Mouse (Mus musculus) right cerebral cortex, postnatal 14 days (tissue): Measurements from ENCODE around the gene Cep72.
"Not testable (repeated sequence)": the region's sequence is repeated elsewhere in the genome, so short reads cannot be mapped to it uniquely, and the experiment has no call there.

Source experiments
- DNase-seq: peaks from one replicate; pipeline ENCODE4 v3.0.0; 2022

The Cep72 gene

GRCm38 (mm10) chr13:74061613-74062377, at the start of gene Cep72:
Gene Cep72, minus strand, starts transcription at chr13:74062299.
- DNase-seq: peak; percentile 93

DNA sequence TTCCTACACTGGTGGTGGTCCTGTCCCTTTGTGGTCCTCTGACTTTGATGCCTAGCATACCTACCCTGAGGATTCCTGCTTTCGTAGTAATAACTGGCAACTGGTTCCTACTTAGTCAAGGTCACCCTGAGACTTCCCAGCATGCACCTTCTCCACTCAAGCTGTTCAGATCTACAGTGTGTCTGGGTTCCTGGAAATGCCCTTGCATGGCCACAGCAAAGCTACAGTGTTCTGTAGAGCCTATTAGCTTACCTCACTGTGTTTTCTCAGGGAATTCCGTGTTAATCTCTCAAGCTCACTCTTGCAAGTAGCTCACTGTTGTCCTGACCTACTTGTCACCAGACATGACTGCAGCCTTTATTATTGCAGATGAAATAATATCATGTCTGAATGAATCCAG, 45.3 kb upstream of the Cep72 start:
- no peak for DNase-seq

DNA sequence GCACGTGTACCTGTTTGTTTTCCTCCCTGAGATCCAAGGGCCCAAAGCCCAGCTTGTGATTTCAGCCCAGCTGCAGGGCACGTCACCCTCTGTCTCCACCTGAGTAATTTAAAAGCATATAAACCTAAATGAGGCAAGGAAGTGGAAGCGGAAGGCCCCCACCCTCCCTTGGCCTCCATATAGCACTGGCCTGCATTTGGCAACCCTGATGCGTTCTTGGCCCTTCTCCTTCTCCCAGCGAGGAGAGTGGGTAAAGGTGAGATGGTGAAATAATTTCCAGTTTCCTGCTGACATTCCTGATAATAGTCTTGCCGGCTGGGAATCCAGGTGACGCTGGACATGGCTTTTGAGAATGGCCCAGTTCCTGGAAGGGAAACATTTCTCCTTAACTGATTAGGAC, 42.3 kb upstream of the Cep72 start:
- DNase-seq: no peak

GRCm38 (mm10) chr13:74102831-74103582, 40.9 kb upstream of the Cep72 start:
- DNase-seq: no peak

- no peak for DNase-seq
These were observed 40.2 kb upstream of the Cep72 start for GRCm38 (mm10) chr13:74102108-74102830.

GRCm38 (mm10) chr13:74098913-74099312, 36.8 kb upstream of the Cep72 start:
- no peak for DNase-seq

GRCm38 (mm10) chr13:74096715-74097363, 34.7 kb upstream of the Cep72 start:
- peak; percentile 76 for DNase-seq

DNA sequence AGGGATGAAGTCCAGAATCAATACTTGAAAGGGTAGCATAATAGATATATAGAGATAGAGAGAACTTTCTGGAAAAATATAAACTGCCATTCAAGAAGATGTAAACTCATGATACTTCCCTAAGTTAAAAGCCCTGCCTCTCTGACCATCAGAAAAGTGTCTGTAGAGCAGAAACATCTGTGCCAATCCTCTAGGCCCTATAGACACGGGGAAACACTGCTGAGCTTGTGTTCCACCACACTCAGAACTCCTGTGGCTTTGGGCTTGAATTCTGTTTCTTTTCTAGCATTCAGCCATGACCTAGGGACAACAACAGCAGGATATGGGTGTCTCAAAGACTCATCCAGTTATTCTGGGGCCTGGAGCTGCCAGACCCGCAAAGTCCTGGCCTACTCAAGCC, 33.8 kb upstream of the Cep72 start:
- no peak for DNase-seq

GRCm38 (mm10) chr13:74090265-74090664, 28.2 kb upstream of the Cep72 start:
- no peak for DNase-seq

GRCm38 (mm10) chr13:74073369-74073768, 11.3 kb upstream of the Cep72 start:
- no peak for DNase-seq

DNA sequence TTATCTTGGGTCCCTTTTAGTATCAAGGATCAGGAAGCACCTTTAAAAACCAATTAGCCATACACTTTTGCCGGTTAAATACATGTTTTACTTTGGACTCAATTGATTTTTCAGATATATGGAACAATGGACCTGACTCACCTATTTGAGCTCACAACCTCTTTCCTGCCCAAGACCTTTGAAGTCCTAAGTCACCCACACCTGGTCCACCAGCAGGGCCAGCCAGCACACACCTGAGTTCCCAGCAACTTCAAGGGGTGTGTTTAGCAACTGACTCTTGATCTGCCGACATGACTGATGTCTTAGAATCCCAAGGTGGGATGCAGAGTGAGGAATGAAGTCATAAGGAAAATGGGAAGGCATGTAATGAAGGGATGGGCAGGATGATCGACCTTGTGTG, 9.6 kb upstream of the Cep72 start:
- no peak for DNase-seq

DNA sequence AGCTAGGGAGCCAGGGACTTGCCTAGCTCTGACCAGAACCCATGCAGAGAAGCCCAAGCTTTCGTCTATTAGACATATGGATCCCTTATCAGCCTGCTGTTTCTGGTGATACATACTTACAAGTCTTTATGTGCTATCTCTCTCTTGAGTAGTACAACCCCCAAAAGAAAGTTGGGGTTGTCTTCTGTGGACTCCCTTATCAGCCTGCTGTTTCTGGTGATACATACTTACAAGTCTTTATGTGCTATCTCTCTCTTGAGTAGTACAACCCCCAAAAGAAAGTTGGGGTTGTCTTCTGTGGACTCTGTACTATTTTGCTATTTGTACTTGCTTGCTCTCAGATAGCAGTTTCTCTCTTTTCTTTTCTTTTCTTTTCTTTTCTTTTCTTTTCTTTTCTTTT, 9.1 kb upstream of the Cep72 start:
- not testable (repeated sequence) for DNase-seq

DNA sequence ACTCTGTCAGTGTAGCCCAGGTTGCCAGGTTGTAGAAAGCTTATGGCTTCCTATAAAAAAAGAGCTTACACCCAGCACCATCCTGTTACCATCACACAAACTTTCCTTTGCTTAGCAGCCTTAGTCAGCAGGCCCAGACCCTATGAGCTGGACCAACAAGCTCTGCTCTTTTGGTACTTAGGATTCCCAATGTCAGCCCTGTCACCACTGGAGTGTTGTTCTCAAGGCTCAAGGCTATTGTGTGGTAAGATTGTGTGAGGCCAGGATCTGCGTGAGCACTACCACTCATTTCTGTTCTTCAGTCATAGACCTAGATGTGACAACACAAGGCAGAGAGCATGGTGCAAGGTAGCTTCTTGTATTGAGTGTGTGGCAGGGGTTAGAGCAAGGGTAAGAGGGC, 4.5 kb upstream of the Cep72 start:
- no peak for DNase-seq

DNA sequence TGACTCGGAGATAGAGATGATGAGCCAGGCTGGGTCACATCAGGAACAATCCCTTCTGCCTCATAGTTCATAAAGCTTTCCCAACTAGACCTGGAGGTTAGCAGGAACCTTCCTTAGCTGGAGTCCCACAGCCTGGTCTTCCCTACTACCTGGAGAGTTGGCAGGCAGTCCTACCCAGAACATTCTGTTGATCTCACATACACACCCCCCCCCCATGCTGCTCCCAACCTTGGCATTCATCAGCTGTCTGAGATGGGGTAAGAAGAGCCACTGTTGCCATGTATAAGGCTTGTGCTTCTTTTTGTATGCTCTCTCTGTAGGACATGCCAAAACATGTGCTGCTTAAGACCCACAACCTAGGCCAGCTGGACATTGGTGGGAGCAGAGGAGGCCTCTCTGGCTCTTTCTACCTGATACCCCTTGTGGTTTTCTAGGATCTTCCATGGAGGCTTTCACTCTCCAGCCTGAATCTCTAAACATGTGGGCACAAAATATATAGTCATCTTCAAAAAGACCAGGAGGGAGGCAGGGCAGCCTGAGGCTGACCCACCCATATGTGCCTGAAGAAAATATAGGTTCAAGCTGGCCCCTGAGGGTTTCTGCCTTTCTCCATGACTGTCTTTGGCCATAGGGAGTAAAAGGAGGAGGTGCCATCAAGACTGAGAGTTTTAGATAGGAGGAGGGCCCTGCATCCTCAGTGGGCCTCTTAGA, 1.4 kb upstream of the Cep72 start:
- DNase-seq: no peak

- DNase-seq: no peak
These were observed 454 bp upstream of the Cep72 start for GRCm38 (mm10) chr13:74062378-74063128.

DNA sequence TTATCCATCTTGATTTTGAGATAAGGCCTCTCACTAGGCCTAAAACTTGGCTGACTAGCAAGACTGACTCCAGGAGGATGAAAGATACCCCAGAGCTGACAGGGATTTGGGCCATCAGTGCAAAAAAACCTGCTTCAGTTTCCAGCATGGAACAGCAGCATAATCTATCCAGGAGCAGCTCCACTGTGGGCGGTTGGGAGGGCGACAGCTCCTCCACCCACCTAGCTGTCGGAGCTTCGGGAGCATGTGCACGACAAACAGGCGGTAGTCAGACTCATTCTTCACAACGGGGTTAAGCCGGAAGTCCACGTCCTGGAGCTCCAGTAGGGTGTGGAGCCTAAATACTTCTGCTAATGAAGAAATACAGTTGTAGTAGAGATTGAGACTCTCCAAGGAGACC, 4.0 kb downstream of the Cep72 start:
- peak; percentile 19 for DNase-seq

- no peak for DNase-seq
These were observed 5.9 kb downstream of the Cep72 start for GRCm38 (mm10) chr13:74056194-74056593.

GRCm38 (mm10) chr13:74039926-74040325, 22.2 kb downstream of the Cep72 start:
- DNase-seq: no peak

GRCm38 (mm10) chr13:74035776-74036175, 26.3 kb downstream of the Cep72 start:
- DNase-seq: no peak

- DNase-seq: no peak
These were observed 27.3 kb downstream of the Cep72 start for GRCm38 (mm10) chr13:74034756-74035155.

GRCm38 (mm10) chr13:74031133-74031532, 31.0 kb downstream of the Cep72 start:
- DNase-seq: no peak

- no peak for DNase-seq
These were observed 31.4 kb downstream of the Cep72 start for GRCm38 (mm10) chr13:74030691-74031090.
